Mouse (Mus musculus) right cerebral cortex, postnatal 4 days (tissue): ENCODE results near the gene Junb.
A peak's percentile ranks its signal among the peaks of the same experiment; 100 is the strongest.

ENCODE experiments used
- DNase-seq: peaks from one replicate; pipeline ENCODE4 v3.0.0-alpha.2; 2022

The Junb gene

DNA sequence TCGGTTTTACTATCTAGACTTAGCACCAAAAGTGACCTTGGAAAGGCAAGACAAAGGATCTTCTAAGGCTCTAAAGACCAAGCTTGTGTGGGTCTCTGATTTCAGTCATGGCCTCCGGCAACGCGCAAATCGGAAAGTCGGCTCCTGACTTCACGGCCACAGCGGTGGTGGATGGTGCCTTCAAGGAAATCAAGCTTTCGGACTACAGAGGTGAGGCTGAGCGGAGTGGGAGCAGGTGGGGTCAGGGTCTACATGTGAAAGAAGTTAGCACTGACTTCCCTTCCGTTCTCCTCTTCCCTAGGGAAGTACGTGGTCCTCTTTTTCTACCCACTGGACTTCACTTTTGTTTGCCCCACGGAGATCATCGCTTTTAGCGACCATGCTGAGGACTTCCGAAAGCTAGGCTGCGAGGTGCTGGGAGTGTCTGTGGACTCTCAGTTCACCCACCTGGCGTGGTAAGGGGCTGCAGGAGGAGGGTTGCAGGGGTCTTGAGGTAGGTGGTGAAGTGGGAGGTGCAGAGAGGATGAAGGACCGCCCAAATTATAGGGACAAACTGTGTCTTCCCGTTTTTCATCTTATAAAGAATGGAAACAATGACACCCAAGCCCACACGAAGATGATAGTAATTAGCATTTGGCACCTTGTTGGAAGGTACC is 8.3 kb downstream of the Junb start:
- no peak for DNase-seq

DNA sequence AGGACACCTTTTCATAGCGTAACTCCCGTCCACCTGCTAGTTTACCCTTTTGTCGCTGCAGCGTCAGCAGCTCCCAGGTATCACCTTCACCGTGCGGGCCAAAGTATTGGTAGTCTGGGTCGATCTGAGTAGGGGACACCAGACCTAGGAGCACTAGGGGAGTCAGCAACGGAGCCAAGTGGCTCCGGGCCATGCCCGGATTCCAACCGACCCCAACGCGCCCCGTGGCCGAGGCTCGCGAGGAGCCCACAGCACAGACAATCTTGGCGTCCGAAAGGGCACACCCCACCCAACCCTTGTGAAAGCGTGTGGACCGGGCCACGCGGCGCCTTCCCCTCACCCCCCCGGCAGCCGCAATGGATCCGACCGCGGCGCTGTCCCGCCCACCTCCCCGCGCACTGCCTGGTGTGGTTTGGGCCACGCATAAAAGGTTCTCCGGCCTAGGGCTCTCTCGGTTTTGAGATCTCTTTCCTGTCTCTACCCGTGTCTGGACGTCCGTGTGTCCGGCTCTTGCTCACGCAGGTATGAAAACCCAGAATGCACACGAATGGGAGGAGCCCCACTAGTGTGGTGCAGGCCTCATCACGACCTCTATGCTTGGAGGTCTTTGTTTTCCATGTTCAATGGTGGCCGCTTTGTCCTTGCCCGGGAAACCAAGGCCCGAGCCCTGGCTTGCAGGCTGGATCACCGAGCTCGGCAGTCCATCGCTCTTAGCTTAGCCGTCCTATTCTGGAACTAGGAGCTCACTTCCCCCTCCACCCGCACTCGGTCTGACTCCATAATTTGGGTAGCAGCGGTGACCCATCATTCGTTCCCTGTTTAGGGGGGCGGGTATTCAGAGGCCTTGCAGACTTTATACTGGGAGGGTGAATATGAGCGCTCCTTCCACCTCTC is 9.0 kb downstream of the Junb start, which contains the start of the genes Gm49661, Prdx2 and Rnaseh2a:
Gene Gm49661 (minus strand): TSS at position 193 of the 894 bp plus-strand sequence.
Gene Prdx2 (plus strand): TSS at position 347 of the 894 bp plus-strand sequence.
Gene Rnaseh2a (minus strand): TSS at position 527 of the 894 bp plus-strand sequence.
- peak; percentile 80 for DNase-seq

- no peak for DNase-seq
Observed at GRCm38 (mm10) chr8:84968650-84969049, 9.9 kb downstream of the Junb start.

GRCm38 (mm10) chr8:84967532-84968304 is 10.8 kb downstream of the Junb start:
- no peak for DNase-seq

DNA sequence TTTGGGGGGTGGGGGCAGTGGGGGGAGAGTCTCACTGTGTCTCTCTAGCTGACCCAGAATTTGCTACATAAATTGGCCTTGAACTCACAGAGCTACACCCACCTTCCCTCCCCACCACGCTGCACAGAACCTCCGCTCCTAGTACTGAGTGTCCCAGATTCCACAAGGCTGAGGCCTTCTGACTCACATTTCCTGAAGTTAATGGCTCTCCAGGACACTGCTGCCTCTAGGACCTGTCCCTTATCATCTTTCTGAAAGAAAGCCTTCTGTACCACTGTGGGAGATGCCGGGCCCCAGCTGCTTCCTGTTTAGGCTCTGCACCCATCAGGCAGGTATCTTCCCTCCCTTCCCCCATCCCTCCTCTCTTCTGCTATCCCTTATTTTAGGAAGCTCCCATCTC is 11.9 kb downstream of the Junb start:
- no peak for DNase-seq

GRCm38 (mm10) chr8:84965731-84966291 is 12.7 kb downstream of the Junb start:
- DNase-seq = peak; percentile 86

- no peak for DNase-seq
Observed at GRCm38 (mm10) chr8:84963952-84964351, 14.6 kb downstream of the Junb start.

GRCm38 (mm10) chr8:84959811-84960210 is 18.7 kb downstream of the Junb start:
- no peak for DNase-seq

GRCm38 (mm10) chr8:84956768-84957167 is 21.8 kb downstream of the Junb start:
- DNase-seq = peak; percentile 85

- no peak for DNase-seq
Observed at GRCm38 (mm10) chr8:84952612-84953255, 25.8 kb downstream of the Junb start.

DNA sequence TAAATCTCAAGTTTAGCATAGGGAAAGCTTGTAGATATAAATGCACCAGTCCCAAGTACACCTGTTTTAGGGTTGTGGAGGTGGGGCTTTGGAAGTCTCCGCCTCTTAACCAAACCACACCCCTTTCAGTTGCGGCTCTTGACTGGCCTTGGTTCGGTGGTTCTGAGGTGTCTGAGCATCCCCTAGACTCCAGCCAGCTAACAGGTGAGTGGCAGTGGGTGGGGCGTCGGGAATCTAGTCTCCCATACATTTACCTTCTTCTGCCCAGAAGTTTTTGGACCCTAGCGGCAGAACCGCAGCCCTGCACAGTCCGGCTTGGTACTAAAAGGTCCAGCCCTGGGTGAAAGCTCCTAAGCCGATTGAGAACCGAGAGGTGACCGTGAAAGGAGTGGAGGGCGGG is 28.8 kb downstream of the Junb start:
- DNase-seq = no peak

DNA sequence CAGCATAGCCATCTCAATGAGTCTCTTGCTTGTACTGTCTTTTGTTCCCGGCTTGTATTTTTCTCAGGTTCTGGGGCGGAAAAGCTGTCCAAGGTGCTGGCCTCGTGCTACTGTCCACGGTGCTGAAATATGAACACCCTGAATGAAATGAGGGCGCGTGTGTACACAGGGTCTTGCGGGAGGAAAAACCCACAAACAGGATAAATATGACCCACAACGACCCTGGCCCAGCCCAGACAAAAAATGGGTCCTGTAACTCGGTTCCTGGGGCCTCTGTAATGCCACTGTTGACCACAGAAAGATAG is 31.3 kb downstream of the Junb start:
- DNase-seq = no peak

GRCm38 (mm10) chr8:84946528-84947240 is 31.8 kb downstream of the Junb start, which contains the start of gene Rtbdn:
Gene Rtbdn (plus strand): TSS chr8:84946991.
- peak; percentile 47 for DNase-seq

DNA sequence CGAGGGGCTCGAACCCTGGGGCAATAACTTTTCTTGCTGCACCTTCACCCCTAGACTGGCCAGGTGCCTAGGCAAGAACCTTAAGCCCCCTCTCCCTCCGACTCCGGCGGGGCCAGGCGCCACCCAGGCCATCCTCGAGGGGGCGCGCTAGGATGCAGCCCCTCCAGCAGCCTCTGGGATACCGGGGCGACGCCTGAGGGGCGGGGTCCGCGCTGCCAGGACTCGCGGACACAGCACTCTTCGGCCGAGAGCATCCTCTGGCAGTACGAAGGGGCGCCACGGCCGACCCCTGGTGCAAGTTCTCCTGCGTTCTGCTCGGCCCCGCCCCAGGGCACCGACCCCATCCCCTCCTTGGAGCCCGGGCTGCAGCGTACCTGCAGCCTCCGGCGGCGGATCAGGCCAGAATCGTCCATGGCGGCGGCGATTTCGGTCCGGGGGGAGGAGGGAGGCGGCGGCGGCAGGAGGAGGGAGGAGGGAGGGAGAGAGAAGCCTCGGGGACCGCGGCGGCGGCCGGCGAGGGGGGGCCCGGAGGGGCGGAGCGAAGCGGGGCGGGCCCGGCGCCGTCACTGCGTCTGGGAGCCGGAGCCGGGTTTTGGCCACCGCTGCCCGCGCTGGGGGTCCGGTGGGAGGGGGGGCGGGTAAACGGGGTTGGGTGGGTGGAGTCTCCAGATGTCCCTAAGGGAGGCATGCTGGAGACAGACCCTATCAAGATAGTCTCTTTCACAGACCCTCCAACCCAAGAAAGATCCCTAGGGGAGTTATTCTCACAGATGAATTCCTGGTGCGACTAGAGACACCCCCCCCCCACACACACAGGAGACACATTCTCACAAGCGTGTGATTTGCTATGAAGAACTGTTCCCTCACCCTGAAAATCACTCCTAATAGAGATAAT is 32.6 kb downstream of the Junb start:
- peak; percentile 74 for DNase-seq

GRCm38 (mm10) chr8:84945235-84945632 is 33.3 kb downstream of the Junb start:
- peak; percentile 73 for DNase-seq

DNA sequence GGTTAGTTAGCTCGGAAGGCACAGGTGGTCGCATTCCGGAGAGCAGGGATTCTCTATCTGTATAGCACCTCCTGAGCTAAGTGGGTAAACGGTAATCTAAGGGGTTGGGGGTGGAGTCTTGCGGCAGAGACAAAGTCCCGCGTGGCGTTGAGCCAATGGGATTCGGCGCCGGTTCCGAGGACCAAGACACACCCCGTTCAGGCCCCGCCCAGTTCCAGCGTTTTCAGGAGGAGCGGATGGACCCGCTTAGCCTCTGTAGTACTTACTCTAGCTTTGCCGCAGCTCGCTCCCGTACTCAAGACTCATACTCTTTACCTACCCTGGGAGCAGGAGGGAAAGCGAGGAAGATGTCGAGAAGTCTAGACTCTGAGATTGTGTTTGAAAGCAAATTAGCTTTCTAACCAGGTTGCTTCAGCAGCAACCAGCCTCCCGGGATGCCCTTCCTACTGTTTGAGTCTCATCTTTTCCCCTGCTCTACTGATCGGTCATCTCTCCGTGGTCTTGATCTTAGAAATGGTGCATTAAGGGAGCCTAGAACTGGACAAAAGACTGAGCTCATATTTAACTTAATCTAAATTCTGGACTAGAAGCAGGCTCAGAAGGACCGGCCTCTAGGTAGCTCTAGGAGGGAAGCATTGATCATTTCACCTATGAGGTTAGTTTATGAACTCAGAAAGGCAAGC is 33.9 kb downstream of the Junb start:
- peak; percentile 82 for DNase-seq

DNA sequence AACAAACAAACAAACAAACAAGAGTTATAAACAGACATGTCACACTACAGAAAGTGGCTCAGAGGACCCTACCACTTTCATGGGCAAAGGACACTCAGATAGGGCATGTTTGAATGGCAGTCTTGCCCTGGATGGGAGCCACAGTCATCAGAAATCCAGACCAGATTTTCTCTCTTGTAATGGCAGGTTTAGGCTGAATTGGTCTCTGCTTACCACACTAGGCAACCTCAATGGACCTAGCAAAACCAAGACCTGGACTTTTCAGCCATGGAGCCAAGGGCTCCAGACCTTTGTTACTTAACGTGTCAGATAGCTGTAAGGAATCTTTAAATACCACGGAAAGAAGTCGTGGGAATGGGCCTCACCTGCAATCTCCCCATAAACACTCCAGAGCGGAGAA is 34.8 kb downstream of the Junb start:
- no peak for DNase-seq

DNA sequence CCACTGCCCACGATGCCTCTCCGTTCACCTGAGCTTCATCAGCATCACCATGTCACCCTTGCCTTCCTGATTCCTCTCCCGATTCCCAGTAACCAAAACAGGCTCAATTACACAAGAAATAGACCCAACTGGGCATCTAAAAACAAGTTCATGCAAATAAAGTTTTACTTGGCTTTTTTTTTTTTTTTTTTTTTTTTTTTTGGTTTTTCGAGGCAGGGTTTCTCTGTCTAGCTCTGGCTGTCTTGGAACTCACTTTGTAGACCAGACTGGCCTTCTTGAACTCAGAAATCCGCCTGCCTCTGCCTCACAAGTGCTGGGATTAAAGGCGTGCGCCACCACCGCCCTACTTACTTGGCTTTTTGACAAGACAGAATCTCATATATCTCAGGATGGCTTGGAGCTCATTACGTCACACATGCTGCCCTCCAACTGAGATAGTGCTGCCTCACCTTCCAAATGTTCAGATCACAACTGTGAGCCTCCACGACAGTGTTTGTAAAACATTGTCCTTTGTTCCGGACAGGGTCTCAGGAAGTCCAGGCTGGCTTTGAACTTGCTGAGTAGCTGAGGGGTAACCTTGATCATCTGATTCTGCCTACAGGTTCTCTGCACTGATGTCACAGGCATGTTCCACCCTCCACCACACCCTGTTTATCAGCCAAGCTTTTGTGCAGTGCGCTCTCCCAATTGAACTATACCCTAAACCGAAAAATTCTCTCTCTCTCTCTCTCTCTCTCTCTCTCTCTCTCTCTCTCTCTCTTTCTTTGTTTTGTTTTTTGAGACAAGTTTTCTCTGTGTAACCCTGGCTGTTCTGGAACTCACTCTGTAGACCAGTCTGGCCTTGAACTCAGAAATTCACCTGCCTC is 40.7 kb downstream of the Junb start:
- DNase-seq = no peak

GRCm38 (mm10) chr8:84936962-84937546 is 41.5 kb downstream of the Junb start, which contains the start of gene Mast1:
Gene Mast1 (minus strand): TSS chr8:84937359.
- DNase-seq = peak; percentile 89
